Mouse (Mus musculus): ENCODE data around the gene Cdc42bpa. TPM values are rescaled to one million over a fixed set of nuclear protein-coding genes. Genes with fewer than 3 reads are reported as not detected.

Gene Cdc42bpa
- polyA plus RNA-seq, 1 experiment from 2014 or later: 29.5 TPM

Other genes starting within 250 kb of the Cdc42bpa start
- not detected in 2 replicates for gene Kif28, start 215.2 kb upstream of the Cdc42bpa start, polyA plus RNA-seq (2014; fragmentation: Nextera tagmentation; extraction: Ambion mirVana)
- gene Gm10518, start 157.1 kb upstream of the Cdc42bpa start, polyA plus RNA-seq (2014; fragmentation: Nextera tagmentation; extraction: Ambion mirVana): not detected in 2 replicates
- 19.3 and 24.2 TPM in 2 replicates for gene Ahctf1, start 156.8 kb upstream of the Cdc42bpa start, polyA plus RNA-seq (2014; fragmentation: Nextera tagmentation; extraction: Ambion mirVana)
- 2.0 and 2.1 TPM in 2 replicates for gene Coq8a, start 239.1 kb downstream of the Cdc42bpa start, polyA plus RNA-seq (2014; fragmentation: Nextera tagmentation; extraction: Ambion mirVana)